Mouse (Mus musculus): ENCODE data around the gene Wdr54.

Wdr54 gene

DNA sequence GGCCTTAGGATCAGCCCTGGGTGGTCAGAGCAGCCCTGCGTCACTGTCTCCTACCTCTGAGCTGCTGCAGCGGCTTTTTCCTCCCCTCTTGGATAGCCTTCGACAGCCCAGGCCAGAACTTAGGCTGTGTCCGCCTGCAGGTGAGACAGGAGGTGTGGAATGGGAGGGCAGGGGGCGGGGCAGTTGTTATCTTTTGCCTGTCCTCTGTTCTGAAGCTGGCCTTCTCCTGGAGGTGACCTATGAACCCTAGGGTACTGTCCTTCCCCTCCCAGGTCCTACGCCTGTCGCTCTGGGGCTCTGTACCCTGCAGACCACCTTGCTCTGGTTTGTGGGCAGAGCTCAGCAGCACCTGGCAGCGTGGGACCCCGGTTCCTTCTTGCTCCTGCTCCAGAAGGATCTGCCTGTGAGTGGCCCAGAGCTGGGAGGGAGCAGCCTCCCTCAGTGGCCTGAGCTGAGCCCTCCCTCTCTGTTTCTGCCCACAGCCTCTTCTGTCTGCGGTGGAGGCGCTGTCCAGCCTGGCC is 53.0 kb downstream of the Wdr54 start:
- no peak for DNase-seq (ENCODE audit: low spot score)

DNA sequence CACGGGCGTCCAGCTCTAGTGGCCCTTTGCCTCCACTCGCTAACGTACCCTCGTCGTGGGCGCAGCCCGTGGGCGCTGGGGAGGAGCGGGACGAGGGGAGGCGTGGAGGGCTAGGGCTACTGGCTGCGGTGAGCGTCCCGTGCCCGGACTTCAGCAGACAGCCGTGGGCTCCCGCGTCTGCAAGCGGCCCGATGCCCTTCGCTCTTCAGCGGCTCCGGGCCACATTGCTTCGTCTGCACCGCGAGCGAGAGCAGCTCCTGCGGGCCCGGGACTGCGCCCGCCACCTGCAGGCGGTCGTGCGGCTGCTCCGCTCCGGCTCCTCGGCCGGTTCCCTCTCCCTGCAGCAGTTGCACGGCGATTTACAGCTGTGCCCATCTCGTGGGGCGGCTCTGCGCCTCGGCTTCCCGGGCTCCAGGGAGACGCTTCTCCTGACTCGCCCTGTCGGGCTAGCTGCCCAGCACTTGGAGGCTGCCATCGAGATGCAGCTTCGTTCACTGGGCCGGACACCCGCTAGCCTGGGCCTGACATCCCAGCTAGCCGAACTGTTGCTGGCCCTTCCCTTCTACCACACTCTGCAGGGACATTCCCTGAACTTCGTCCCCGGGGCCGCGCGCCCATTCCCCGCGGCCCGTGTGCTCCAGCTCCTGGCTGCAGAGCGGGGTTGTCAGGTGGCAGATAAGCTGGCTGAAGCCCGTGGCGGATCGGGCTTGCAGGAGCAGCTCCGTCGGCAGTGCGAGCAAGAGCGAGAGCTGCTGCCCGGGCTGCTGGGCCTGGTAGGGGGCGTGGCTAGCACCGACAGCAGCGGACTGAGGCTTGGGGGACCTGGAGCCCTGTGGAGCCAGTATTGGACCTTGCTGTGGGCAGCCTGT is 54.3 kb downstream of the Wdr54 start:
- peak; percentile 62 for DNase-seq (ENCODE audit: low spot score)

DNA sequence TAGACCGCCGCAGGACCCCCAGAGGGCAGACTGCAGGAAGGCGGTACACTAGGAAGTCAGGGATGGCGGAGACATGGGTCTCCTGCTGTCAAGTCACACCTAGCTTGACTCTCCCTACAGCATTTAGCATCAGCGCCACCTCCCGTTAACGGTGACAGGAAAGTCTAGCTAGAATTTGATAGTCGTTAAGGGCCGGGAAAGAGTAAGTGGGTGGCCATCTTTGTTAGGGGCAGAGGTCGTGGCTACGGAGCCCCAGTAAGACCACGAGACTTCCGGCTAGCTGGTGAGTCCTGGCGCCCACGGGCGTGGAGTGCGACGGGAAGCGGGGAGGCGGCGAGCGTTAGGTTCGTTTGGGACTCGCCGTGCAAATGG is 54.9 kb downstream of the Wdr54 start, which contains the start of the genes Ccdc142 and Gm42688:
Gene Ccdc142, plus strand, starts transcription at position 286 of the 372 bp plus-strand sequence.
Gene Gm42688, plus strand, starts transcription at position 302 of the 372 bp plus-strand sequence.
- peak; percentile 86 for DNase-seq (ENCODE audit: low spot score)
